Mouse (Mus musculus): ENCODE results near the gene Zswim3.
A peak's percentile ranks its signal among the peaks of the same experiment; 100 is the strongest.
"Not testable (repeated sequence)": the region's sequence is repeated elsewhere in the genome, so short reads cannot be mapped to it uniquely, and the experiment has no call there.

Zswim3 gene

GRCm38 (mm10) chr2:164779481-164780086 lies 25.3 kb upstream of the Zswim3 start, which contains the start of gene Tnnc2:
TSS of gene Tnnc2 (minus strand) at chr2:164779967.
- DNase-seq (ENCODE audit: low read depth, low spot score) = no peak

GRCm38 (mm10) chr2:164781876-164782275 lies 23.0 kb upstream of the Zswim3 start:
- no peak for DNase-seq (ENCODE audit: low read depth, low spot score)

DNA sequence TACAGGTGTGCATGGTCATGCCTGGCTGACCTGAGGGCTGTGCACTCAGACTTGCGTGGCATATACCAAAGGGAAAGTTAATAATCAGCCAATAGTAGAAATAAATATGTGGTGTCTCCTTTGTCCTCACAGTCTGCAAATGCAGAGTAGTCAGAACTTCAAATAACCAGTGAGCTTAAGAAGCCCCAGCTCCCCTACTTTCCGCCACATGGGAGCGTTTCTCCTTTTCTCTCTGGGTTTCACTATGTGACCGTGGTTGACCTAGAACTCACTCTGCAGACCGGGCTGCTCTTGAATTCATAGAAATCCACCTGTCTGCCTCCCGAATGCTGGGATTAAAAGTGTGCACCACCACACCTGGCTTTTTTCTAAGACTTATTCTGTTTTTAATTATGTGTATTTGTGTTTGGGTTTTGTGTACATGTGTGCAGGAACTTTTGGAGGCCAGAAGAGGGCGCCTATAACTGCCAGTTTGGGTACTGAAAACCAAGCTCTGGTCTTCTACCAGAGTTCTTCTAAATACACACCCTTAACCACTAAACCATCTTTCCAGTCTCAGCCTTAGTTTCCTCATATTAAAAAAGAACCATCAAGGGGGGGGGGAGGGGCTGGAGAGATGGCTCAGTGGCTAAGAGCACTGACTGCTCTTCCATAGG lies 20.8 kb upstream of the Zswim3 start:
- DNase-seq (ENCODE audit: low read depth, low spot score) = no peak

DNA sequence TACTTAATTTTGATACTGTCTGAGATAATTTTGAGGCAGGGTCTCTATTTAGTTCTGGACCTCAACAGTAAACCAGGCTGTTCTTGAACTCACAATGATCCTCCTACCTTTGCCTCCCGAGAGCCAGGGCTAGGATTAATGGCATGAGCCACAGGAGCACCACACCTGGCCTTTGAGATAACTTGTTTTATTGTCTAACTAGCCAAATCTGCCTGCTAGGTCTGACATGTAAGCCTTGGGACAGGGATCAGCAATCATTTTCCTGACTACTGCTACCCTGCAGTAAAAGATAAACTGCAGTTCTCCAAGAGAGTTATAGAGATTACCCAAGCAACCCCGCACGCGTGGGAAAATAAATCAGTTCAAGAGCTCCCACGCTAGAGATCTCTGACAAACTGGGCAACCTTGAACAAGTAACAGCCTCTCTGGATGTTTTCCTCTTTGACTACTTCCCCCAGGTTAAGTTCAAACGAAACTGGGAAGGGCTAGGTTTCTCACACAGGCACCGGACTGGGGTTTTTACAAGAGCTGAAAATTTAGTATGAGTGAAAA lies 20.0 kb upstream of the Zswim3 start:
- DNase-seq (ENCODE audit: low read depth, low spot score) = no peak

DNA sequence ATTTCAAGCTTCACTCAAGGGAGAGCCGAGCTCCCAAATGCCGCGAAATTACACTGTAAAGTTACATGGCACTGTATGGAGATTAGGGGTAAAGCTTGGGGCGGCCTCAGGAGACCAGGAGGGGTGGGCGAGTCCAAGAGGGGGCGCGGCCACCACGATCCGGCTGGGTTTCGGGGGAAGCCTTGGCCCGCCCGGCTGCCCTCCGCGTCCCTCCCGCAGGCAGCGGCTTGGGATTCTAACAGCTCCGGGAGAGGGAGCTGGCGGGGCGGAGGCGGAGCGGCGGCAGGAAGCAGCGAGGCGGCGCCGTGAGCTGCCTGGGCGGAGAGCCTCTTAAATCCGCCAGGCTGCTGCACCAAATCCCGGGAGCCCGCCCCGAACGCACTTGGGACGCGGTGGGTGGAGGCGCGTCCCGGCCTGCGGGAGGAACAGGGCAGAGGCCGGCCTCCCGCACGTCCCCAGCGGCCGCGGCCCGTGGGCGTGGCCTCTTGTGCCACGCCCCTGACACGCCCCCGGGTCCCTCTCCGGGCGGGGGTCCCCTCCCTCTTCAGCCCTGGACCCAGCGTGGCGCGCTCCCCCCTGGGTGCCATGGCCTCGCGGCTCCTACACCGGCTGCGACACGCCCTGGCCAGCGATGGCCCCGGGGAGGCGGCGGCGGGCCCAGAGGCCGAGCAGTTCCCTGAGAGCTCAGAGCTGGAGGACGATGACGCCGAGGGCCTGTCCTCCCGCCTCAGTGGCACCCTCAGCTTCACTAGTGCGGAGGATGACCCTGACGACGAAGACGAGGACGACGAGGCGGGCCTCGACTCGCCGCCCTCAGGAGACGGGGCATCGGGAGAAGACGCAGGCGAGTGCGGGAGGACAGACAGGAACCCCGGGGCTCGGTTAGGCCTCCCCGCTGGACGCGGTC lies 19.2 kb upstream of the Zswim3 start, which contains the start of gene Snx21:
TSS of gene Snx21 (plus strand) at position 343 of the 907 bp plus-strand sequence.
- DNase-seq (ENCODE audit: low read depth, low spot score) = peak; percentile 71

DNA sequence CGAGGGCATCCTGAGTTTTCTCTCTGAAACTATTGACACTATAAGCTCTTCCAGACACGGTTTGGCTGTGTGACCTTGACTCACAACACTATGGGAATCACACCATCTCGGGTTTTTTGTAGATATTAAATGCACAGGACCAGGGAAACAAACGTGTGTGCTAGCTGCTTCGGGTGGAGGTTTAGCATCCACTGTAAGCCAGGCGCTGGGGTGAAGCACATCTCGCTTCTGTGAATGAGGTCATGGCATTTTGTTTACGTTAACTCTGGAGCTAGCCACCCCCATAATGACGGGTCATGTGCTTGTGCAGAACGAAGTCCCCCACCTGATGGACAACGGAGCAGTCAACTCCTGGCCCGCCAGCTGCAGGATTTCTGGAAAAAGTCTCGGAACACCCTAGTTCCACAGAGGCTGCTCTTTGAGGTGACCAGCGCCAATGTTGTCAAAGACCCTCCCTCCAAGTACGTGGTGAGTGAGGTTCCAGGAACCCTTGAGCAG lies 18.5 kb upstream of the Zswim3 start:
- DNase-seq (ENCODE audit: low read depth, low spot score) = no peak

DNA sequence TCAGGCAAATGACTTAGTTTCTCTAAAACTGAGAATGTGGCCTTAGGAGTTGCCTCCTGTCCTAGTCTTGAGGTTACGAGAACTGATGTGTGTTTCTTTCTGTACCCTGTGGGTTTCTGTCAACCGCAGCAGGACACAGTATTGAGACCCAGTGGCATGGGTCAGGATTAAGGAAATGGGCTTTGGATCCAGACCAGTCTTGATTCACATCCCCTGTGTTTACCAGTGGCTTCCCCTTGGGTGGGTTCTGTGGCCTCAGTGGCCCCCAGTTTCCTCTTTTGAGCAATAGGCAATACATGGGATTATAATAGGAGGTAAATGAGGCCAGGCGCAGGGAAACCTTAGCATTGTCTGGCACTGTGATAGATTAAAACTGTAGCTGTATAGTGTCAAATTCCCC lies 17.9 kb upstream of the Zswim3 start:
- no peak for DNase-seq (ENCODE audit: low read depth, low spot score)

DNA sequence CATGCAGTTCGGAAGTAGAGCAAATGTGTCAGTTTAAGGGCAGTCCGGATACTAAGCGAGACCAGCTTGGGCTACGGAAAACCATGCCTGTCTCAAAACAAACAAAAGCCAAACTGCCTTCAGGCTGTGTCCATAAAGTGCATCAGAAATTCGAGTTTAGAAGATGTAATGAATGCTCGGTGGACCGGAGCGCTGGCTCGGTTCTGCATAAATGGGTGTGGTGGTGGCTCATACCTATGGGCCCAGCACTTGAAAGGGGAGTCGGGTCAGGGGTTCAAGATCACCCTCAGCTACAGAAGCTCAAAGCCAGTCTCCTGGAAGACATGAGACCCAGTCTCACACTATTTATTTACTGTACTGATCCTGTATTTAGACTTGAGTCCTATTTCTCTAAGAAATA lies 17.1 kb upstream of the Zswim3 start:
- no peak for DNase-seq (ENCODE audit: low read depth, low spot score)

DNA sequence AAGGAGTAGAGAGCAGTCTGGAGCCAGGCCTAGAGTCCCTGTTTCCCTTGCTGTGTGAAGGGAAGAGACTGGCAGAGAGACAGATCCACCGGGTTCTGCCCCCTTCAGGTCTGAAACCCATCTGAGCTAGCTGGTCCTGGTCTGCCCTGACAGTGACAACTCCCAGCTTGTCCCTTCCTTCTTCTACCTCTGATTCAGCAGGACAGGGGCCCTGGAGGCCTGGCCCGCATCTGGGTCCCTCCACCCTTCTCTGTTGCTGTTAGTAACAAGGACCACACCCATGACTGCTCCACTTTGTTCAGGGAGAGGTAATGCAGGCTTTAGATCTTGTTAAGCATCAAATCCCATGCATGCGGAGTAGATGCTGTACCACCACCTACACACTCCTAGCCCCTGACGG lies 16.5 kb upstream of the Zswim3 start:
- DNase-seq (ENCODE audit: low read depth, low spot score) = no peak

GRCm38 (mm10) chr2:164790451-164790850 lies 14.4 kb upstream of the Zswim3 start:
- DNase-seq (ENCODE audit: low read depth, low spot score) = no peak

- no peak for DNase-seq (ENCODE audit: low read depth, low spot score)
Observed at GRCm38 (mm10) chr2:164791841-164792261, 13.0 kb upstream of the Zswim3 start.

DNA sequence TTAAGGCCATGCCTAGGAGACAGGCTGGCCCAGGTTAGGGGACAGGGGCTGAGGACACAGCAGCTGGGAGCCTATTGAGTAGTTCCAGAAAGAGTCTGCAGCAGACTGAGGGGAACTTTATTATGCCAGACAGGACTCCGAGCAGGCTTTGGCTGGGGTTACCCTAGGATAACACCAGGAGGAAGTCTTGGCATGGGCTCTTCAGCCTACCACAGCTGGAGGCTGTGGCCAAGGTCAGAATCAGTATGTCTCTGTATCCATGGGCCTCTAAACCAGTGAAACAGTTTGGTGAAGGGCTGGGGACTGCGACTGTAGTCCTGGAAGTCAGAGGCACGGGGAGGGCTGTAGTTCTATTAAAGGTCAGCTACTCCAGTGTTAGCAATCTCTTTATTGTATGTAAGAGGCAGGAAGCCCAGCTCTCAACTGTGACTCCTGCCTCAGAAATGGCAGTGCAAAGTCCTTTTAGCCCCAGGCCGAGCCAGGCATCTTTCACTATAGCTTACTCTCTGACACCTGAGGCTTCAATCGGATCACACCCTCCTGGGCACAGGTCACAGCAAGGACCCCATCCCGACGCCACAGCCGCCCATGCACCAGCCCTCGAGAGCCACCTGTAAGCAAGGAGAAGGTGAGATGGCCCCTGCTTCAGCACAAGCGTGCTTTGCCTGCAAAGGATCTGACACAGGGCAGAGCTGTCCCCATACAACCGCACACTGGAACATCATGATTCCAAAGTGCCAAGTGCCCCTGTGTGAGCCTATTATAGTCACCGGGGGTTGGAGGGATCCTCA lies 12.3 kb upstream of the Zswim3 start:
- no peak for DNase-seq (ENCODE audit: low read depth, low spot score)

- no peak for DNase-seq (ENCODE audit: low read depth, low spot score)
Observed at GRCm38 (mm10) chr2:164793236-164793635, 11.7 kb upstream of the Zswim3 start.

DNA sequence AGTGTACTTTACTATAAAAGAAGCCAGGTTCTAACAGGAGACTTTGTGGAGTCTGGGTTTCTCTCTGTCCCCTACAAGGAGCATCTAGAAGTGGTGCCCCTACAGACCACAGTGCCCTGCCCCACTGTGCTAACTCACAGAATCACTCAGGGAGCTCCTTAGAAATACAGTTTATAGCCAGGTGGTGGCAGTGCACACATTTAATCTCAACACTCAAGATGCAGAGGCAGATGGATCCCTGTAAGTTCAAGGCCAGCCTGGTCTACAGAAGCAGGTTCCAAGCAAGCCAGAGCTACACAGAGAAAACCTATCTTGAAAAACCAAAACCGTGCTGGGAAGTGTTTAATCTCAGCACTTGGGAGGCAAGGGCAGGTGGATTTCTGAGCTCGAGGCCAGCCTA lies 11.1 kb upstream of the Zswim3 start:
- DNase-seq (ENCODE audit: low read depth, low spot score) = no peak

- DNase-seq (ENCODE audit: low read depth, low spot score) = peak; percentile 74
Observed at GRCm38 (mm10) chr2:164794293-164794692, 10.6 kb upstream of the Zswim3 start.

GRCm38 (mm10) chr2:164795868-164796267 lies 9.0 kb upstream of the Zswim3 start:
- no peak for DNase-seq (ENCODE audit: low read depth, low spot score)

GRCm38 (mm10) chr2:164798554-164798953 lies 6.3 kb upstream of the Zswim3 start:
- DNase-seq (ENCODE audit: low read depth, low spot score) = not testable (repeated sequence)

DNA sequence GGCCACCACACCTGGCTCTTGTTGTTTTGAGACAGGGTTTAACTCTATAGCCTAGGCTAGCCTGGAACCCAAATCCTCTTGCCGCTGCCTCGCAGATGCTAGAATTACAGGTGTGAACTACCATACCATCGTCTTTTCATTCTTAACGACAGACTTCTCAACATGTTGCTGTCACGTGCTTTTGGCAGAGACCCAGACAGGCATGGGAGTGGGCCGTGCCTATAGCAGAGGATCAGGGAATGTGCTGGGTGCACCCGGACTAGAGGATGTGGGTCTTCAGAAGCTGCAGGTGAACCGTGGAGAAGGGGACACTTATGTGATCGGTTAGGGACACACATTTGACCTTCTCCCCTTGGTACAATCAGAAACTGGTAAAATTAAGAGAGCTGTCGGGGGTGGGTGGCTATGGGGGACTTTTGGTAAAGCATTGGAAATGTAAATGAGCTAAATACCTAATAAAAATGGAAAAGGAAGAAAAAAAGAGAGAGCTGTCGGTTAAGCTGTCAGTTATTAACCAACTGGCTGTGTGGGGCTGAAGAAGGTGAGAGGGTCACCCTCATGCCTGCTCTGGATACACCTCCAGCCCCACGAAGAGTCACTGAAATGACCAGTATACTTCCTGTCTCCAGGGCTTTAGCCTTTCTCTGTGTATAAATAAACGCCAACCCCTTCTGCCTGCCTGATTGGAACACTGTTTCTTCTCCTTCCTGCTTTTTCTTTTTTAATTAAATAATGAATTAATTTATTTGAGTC lies 4.5 kb upstream of the Zswim3 start:
- DNase-seq (ENCODE audit: low read depth, low spot score) = no peak

DNA sequence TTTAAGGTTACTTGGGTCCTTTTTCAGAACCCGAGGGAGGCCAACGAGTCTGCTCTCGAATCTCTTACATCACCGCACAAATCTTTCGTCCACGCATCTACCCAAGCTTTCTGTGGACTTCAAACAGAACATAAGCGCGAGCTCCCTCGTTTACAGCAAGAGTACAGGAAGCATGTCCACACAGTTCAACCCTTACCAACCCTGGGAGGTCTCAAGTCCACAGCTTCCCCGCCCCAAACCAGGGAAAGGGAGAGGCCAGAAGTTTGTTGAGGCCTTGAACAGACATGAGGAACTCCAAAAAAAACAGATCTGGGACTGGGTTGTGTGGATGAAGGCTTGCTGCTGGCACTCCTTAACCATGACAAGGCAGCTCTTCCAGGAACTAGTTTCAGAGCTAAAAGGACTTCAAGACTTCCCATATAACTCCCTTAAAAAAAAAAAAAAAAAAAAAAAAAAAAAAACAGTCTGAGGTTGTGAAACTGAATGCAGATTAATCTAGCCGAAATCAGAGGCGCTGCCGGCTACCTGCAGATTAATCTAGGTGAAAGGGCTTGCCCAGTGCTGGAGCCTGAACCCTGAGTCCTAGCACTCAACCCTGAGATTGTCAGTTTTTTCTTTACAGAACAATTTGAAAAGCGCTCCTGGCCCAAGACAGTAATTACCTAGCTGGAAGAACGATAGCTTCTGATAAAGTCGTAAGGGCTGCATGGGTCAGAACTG lies 1.5 kb upstream of the Zswim3 start:
- no peak for DNase-seq (ENCODE audit: low read depth, low spot score)

- no peak for DNase-seq (ENCODE audit: low read depth, low spot score)
Observed at GRCm38 (mm10) chr2:164803921-164804313, 981 bp upstream of the Zswim3 start.
